Mouse (Mus musculus) frontal cortex, postnatal 25 days (tissue): ENCODE data around the gene Vac14.
A peak's percentile ranks its signal among the peaks of the same experiment; 100 is the strongest.
"Not testable (repeated sequence)": the region's sequence is repeated elsewhere in the genome, so short reads cannot be mapped to it uniquely, and the experiment has no call there.

ENCODE experiments used
- DNase-seq, 2 experiments: peaks; one replicate each; pipeline ENCODE4 v3.0.0; 2022; ENCODE audit warnings: low spot score in 2 of 2

Gene Vac14

DNA sequence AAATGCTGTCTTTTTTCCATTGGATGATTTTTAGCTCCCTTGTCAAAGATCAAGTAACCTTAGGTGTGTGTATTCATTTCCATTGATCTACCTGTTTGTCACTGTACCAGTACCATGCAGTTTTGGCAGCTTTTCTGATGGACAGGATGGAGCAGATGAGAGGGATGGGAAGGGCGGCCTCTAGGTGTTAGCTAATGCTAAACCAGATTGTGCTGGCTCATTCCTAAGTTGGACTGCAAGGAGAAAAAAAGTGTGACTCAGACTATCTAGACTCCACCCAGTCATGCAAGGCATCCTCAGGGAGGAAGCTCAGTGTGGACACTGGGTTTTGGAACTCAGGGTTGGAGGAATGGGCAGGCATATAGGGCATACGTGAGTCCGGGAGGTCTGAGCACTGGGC lies 30.2 kb downstream of the Vac14 start:
- no peak for DNase-seq

DNA sequence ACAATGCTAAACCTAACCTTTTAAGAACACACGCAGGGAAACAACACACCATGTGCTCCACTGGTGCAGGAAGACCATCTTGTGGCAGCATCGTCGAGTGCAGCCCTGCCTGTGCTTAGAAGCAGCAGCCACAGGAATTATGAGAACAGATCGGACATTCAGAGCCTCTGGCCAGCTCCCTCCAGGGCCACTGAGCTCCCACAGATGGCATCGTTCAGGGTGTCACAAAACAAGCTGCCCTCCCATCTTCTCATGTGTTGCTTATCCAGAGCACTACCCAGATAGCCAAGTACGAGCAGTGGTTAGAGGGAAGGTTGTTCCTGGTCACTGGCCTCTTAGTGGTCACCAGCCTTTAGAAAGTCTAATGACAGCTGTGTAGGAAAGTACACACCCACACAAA lies 30.9 kb downstream of the Vac14 start:
- DNase-seq: no peak

DNA sequence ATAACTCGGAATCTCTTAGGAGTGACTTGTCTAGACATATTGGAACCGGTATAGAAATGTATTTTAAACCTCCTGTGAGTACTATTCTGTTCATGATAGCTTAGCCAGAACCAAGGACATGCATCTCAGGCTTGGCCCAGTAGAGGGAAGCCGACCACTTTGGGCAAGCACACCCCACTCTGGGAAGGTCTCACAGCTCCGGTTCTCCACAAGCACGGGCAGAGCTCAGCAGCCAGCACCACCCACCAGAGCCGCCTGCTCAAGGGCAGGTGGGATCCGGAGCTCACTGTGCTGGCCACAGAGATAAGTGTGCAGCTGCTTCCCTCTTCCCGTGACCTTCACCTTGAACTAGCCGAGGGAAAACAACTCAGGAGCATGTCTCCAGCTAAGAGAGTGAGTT lies 32.5 kb downstream of the Vac14 start:
- DNase-seq: no peak

- DNase-seq: no peak
These were observed 33.5 kb downstream of the Vac14 start for GRCm38 (mm10) chr8:110651847-110652246.

- no peak for DNase-seq
These were observed 36.0 kb downstream of the Vac14 start for GRCm38 (mm10) chr8:110654075-110655060.

- DNase-seq: no peak
These were observed 37.4 kb downstream of the Vac14 start for GRCm38 (mm10) chr8:110655827-110656226.

GRCm38 (mm10) chr8:110657661-110658060 lies 39.3 kb downstream of the Vac14 start:
- DNase-seq: no peak

GRCm38 (mm10) chr8:110660121-110660520 lies 41.7 kb downstream of the Vac14 start:
- no peak for DNase-seq

GRCm38 (mm10) chr8:110662545-110662944 lies 44.2 kb downstream of the Vac14 start:
- DNase-seq: no peak

GRCm38 (mm10) chr8:110663015-110663742 lies 44.8 kb downstream of the Vac14 start:
- no peak for DNase-seq

DNA sequence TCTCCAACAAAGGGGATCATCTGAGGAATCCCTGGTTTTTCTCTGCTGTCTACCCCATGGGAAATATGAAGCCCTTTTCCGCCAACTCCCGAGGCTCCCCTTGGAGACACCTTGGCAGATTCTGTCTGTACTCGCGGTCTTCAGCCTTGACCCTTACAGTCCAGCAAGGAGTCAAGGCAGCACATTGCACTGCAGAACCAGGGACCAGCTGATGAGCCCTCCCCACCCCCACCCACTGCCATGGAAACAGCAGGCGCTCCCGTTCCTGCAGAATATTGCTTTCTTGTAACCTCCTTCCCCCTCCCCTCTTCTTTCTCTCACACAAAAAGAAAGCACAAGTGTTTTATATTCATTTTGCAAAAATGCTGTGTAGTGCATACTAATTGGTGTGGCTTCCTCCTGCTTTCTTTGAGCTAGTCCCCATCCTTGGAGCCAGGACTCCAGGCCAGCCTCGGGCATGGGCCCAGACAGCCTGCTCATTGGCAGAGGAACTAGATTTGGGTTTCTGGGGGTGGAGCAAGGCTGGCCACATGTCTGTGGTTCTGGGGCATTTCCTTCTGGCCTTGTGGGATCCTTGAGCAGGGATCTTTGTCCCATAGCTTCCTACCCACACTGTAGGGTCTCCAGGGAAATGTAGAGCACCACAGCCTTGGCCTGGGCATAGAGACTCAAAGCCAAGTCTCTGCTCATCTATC lies 46.0 kb downstream of the Vac14 start:
- DNase-seq: peak in 1 of 2 experiments; percentile 55

- no peak for DNase-seq
These were observed 46.6 kb downstream of the Vac14 start for GRCm38 (mm10) chr8:110665000-110665399.

DNA sequence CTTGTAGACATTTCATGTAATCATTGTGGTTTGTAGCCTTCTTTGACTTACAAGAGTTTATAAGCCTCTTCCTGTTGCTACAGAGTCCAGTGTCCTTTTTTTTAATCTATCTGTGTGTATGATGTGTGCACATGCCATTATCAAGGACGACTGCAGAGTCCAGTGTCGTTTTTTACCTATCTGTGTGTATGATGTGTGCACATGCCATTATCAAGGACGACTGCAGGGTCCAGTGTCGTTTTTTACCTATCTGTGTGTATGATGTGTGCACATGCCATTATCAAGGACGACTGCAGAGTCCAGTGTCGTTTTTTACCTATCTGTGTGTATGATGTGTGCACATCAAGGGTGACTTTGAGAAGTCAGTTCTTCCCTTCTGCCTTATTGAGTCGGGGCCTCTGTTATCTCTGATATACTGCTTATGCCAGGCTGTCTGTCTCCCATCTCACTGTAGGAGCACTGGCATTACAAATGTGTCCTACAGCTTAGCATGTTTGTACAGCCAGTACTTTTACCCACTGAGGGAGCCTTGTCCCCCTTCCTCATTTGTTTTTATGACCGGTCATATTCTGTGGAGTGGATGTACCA lies 49.3 kb downstream of the Vac14 start:
- not testable (repeated sequence) for DNase-seq

DNA sequence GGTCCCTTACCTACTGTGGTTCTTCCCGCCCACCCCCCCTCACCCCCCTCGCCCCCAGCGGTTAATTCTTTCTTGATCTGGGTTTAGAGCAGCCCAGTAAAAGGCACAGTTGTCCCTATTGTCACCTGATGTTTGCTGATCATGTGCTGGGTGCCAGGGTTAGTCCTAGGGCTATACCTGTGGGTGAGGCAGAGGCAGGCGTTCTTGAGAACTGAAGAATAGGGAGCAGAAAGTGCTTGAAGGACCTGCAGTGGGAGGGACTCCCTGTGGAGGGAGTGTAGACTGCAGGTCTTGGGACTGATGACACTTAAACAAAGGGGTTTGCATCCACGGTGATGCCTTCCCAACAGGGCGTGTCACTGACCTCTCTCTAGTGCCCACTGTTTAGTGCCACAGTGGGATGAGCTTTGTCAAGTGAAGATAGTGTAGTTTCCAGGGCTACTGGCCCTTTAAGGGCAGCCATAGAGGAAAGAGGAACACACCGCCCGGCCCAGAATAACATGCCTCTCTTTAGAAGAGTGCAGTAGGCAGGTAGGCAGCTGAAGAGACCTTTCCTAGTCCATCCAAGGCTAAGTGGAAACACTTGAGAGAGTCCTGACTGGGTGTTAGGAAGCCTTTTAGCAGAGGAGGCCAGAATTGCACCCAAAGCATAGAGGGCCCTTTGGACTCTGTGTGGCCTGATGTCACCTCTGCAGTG lies 51.7 kb downstream of the Vac14 start:
- no peak for DNase-seq

DNA sequence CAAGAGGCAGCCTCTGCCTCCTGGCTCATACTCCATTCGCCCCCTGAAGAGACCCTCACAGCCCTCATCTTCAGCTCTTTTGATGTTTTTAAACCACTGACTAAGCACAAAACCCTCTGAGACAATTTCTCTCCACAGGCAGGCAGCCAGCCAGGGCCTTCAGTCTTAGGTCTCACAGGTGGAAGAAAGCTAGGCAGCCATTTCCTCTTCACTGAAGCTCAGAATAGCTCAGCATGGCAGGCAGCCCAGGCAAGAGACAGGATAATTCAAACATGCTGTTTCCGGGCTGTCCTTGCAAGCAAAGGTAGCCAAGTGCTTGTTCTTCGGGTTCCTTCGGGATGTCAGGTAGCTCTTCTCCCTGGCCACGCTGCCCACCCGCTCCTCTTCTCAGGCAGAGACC lies 52.9 kb downstream of the Vac14 start:
- DNase-seq: no peak

GRCm38 (mm10) chr8:110672133-110672532 lies 53.7 kb downstream of the Vac14 start:
- no peak for DNase-seq

- DNase-seq: no peak
These were observed 54.8 kb downstream of the Vac14 start for GRCm38 (mm10) chr8:110673168-110673567.

- no peak for DNase-seq
These were observed 56.2 kb downstream of the Vac14 start for GRCm38 (mm10) chr8:110674589-110674988.

DNA sequence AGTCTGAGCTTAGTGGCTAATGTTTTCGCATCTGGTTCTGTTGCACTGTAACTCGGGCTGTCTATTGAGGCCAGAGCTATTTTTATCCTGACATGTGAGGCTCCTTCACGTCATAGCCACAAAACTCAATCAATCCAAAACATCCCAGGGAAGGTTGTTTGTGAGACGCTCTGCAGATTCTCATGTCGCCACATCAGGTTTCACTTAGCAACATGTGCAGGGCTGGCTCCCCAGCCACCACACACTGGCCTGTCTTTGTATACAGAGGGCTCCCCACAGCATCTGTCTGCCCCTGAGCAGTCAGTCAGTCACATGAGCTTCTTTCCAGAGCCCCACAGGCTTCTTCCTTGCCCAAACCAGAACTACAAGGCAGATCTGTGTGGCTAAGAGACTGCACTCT lies 58.3 kb downstream of the Vac14 start:
- no peak for DNase-seq

DNA sequence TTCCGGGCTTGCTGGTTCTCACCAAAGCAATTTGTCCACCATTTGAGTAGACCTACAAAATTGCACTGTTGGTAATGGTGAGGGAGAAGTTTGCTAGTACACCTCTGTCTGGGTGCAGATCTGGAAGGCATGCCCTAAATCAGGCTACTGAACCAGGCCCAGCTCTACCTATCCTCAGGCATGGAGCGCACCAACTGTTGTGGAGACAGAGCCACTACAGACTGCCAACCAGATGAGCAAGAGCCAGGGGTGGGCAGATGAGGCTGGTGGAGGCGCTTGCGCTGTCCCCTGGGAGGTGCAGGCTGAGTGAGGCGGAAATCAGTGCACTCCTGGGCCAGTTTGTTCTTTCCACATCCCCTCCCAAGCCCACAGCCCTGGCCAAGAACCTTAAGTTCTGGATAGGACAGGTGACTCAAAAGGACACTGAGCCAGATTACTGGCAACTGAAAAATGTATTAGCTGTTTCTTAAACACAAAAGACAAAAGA lies 58.8 kb downstream of the Vac14 start:
- DNase-seq: no peak

GRCm38 (mm10) chr8:110678989-110679388 lies 60.6 kb downstream of the Vac14 start:
- no peak for DNase-seq
